Mouse (Mus musculus): Measurements from ENCODE around the gene Tgtp2.
A peak's percentile ranks its signal among the peaks of the same experiment; 100 is the strongest.
"Not testable (repeated sequence)": the region's sequence is repeated elsewhere in the genome, so short reads cannot be mapped to it uniquely, and the experiment has no call there.

Tgtp2 gene

DNA sequence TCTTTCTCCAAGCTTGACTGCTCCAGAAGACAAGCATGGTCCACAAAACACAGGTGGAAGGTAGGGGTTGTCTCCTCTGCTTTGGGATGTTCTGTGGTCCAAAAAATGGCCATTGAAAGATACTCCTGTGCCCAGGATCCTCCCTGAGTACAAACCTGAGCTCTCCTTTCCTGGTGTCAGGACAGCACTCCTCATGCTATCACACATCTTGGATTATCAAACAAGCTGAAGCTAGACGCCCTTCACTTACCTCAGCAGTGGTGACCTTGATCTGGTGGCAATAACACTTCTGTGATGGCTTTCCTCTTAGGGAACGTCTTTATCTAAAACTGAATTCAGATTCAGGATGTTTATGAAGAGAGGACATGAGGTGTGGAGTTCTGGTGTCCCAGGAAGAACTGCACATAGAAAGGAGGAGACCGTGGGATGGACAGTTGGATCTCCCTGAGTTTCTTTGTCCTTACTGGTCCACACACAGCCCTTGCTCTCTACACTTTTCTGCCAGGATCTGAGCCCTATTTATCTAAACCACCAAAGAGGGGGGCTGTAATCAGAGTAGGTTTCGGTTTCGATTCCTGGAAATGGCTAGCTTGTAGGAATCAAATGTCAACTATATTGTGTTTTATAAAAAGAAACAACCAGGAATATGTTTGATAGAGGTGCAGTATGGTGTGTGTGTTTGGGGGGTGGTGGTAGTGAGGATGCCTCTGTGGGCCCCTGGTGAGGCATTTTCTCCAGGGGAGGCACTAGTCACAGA, at the start of gene Tgtp2:
Gene Tgtp2, minus strand, starts transcription at position 494 of the 757 bp plus-strand sequence.
- not testable (repeated sequence) for DNase-seq (ENCODE audit: low spot score in 2 of 2)

DNA sequence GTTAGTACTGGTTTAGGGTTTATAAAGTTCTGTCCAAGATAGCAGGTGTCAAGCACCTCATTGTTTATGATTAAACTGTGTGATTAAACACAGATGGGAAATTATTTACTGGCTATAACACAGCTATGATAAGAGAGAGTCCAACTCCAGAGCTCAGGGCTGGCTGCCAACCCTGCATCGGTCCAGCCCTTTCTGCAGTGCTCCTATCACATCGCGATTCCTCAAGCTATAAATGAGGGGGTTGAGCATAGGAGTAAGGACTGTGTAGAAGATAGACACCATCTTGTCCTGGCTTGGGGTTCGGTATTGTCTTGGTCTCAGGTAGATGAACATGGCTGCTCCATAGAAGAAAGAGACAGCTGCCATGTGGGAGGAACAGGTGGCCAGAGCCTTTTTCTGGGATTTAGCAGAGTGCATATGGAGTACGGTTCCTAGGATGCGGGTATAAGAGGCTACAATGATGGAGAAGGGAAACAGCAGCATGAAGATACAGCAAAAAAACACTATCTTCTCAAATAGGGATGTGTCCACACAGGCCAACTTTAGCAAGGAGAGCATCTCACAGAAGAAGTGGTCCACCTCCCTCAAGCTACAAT, 48.7 kb upstream of the Tgtp2 start:
- peak in 1 of 2 experiments; percentile 34 for DNase-seq (ENCODE audit: low spot score in 2 of 2)

DNA sequence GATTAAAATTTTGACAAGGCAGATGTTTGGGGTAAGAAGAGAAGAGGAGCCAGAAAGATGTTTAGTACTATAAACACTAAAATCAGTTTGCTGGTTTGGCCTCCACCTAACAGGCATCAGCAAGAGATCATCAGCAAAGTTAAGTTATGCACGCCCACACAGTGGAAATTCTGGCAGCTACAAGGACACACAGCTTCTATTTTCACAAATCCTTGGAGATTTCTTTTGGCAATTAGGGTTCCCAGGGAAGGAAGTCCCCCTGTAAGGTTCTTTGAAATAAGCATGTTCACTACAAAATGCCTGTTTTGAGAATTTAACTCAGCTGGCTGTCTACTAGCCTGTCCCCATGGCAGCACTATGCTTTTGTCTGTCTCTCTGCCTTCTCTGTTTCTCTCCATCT, 47.0 kb upstream of the Tgtp2 start:
- peak in 1 of 2 experiments; percentile 21 for DNase-seq (ENCODE audit: low spot score in 2 of 2)

DNA sequence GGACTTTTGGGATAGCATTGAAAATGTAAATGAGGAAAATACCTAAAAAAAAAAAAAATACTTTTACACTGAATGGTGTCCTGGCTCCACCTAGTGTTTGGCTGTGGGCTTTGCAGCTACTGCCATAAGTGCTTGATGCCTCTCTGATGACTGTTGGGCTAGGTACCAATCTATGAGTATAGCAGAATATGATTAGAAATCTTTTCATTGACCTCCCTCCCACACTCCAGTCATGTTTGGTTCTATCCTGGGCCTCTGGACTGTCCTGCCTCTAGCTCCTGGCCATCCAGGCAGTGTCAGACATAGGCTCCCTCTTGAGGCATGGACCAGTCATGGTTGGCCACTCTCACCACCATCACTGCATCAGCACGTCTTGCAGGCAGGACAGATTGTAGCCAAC, 44.8 kb upstream of the Tgtp2 start:
- DNase-seq (ENCODE audit: low spot score in 2 of 2) = peak in 1 of 2 experiments; percentile 31

DNA sequence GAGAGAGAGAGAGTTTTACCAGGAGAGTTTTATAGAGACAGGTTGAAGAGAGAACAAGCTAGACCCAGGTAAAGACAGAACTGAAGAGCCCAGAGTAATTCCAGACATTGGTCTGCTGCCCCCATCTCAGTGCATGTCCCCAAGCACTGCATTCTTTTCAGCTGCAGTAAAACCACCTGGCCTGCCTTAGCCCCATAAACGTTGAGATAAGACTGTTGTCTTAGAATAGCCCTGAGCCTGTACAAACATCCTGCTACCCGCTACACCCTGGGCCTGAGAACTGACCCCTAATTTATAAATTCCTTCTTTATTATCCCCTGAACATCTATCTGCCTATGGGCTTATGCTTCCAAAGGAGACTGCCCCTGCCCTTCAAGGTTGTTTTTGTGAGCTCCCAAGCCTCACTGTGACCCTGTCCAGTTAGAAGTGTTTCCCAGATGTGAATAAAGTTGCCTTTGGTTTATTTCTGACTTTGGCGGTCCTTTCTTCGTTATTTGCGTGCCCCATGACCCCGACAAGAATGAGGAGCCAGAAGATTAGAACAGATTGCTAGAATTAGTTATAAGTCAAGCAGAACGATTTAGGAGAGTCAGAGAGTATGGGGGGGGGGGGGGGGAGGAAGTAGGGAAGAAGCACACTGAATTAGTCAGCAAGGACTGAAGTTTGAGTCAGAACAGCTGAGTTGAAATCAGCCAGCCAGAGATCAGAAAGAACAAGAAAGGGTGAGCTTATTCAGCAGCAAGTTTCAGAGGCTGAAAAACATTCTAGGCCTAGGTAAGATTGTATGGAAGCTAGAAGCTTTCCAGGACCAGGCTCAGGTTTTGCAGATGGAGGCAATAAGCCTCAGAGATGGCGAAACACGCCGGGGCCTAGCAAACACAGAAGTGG, 43.9 kb upstream of the Tgtp2 start:
- DNase-seq (ENCODE audit: low spot score in 2 of 2) = no peak

DNA sequence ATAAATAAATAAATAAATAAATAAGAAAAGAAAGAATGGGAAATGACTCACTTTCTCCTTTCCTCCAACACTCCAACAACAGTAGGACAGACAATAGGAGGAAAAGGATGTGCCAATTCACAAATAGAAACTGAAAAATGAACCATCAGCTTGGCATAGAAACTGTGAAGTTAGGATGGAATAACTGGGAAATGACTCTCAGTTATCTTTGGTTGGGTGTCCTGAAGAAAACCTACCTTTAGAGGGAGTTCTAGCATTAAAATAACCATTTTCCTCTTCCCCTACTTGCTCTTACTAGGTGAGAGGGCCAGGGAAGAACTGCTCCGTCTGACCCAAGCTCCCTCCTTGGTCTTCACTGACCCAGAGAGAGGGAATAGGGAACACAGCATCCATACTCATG, 41.7 kb upstream of the Tgtp2 start:
- no peak for DNase-seq (ENCODE audit: low spot score in 2 of 2)

DNA sequence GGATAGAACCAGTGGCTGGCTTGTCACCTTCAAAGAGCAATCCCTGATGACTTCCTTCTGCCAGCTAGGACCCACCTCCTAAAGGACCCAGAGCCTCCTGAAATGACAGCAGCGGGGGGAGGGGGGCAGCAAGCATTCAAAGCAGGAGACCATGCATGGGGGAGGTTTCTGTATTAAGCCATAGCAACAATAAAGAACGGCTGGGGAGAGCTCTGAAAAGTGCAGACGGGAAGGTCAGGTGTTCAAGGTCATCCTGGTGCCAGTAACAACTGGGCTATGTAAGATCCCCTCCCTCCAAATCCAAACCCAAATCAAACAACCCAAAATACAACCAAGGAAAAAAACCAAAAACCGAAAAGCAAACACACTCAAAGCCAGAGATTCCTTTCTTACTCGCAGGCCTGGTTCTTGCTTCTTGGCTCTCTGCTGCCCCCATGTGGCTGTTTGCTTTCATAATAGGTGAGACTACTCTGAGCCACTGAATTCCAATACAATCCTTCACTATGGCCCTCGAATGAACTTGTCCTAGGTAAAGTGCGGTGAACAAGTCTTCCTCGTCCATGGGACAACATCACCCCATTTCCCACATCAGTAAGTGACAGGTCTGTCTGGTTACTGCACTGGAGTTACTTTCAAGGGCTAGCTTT, 39.2 kb upstream of the Tgtp2 start:
- DNase-seq (ENCODE audit: low spot score in 2 of 2) = peak; percentile 84 to 91

DNA sequence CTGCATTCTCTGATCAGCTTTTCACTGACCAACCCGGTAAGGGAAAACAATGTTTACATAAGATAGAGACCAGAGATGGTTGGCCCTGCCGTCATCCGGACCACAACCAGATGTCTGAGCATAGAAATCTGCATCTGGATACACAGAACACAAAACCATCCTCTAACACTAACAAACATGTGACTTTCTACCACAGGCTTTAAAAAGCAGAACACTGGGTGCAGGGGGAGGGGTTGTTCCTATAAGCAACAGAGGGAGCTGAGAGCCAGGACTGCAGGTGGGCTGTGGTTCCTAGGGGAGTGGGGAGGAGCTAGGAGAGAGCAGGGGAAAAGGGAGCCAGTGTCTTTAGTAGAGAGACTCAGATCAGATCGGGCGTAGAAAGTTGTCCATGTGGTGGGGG, 37.5 kb upstream of the Tgtp2 start:
- no peak for DNase-seq (ENCODE audit: low spot score in 2 of 2)

DNA sequence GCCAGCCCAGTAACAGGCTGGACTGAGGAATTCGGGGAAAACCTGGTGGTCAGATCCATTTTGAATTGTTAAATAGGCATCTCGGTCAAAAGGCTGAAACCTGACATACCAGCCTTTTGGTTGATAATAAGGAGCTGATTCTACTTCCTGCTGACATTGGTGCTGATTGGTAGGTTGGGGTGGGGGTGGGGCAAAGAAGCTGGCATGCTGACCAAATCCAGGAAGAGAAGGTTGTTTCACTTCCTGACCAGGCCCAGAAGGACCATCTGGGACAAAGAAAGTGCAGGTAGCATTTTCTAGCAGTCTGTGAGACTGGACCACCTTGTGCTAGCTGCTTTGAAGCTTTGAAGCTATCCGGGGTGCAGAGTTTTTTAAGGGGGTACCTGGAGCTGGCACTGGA, 36.4 kb upstream of the Tgtp2 start:
- no peak for DNase-seq (ENCODE audit: low spot score in 2 of 2)

DNA sequence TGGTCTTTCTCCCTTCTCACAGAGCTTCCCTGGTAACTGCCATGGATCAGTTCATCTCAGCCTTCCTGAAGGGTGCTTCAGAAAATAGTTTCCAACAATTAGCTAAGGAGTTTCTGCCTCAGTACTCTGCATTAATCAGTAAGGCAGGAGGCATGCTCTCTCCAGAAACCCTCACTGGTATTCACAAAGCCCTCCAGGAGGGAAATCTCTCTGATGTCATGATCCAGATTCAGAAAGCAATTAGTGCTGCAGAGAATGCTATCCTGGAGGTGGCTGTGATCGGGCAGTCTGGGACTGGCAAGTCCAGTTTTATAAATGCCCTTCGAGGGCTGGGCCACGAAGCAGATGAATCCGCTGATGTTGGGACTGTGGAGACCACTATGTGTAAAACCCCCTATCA, 31.4 kb upstream of the Tgtp2 start:
- DNase-seq (ENCODE audit: low spot score in 2 of 2) = no peak

DNA sequence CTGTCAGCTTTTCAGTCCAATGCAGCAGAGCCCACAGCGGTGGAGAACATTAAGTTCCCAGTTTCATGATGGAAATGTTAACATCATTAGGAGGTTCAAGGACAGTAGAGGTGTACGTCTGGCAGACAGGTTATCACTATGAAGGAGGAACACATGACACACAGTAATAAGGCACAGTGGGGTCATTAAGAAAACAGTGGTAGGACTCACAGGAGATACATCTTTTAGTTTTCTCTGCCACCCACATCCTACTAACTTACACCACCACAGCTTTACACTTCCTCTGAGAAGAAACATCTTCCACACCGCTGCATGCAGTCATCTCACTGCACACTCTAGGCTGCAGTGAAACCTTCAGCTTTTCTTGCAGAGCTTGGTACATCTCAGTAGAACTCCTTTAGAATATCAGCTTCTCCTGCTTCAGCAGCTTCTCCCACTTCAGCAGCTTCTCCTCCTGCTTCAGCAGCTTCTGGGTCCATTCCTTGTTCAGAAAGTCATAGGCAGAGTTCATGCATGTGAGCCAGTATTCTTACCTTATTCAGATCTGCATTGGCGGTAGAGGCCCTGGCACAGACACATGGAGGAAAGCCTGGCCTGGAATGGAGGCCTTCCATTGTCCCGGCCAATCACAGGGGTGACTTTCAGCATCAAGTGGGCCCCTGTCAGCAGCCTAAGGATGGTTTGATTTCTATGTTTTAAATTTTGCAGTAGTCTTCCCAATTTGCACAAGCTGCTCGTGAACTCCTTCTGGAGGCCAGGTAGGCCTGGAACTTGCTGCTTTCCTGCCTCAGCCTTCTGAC, 30.1 kb upstream of the Tgtp2 start:
- no peak for DNase-seq (ENCODE audit: low spot score in 2 of 2)

DNA sequence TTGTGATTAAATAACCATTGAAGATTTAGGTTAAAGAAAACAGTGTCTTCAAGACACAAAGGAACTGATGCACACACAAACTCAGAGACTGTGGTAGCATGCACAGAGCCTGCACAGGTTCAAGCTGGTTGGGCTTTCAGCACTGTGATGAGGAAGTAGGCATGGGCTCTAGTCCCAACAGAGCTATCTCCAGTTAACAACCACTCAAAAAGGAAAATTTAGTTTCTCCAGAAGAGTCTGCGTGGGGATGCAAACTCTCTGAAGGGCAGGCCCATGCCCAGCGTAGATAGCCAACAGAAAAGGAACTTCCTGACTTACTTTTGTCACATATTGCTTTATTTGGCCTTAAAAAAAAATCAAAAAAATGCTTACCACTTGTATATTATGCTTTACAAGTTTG, 28.8 kb upstream of the Tgtp2 start:
- DNase-seq (ENCODE audit: low spot score in 2 of 2) = no peak

DNA sequence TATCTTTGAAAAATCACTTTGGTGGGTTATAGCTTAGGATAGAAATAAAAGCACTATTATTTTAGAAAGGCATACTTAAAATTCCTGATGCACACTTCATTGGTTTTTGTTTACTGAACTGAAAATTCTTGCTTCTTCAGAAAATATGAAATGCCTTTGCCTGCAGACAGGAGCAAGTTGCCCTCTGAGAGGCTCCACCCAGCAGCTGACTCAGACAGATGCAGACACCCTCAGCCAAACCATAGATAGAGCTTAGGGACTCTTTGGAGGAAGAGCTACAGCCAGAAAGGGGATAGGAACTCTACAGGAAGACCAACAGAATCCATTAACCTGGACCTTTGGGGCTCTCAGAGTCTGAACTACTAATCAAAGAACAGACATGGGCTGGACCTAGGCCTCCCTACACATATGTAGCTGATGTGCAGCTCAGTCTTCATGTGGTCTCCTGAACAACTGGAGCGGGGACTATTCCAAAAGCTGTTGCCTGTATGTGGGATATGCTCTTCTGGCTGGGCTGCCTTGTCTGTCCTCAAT, 28.1 kb upstream of the Tgtp2 start:
- no peak for DNase-seq (ENCODE audit: low spot score in 2 of 2)

DNA sequence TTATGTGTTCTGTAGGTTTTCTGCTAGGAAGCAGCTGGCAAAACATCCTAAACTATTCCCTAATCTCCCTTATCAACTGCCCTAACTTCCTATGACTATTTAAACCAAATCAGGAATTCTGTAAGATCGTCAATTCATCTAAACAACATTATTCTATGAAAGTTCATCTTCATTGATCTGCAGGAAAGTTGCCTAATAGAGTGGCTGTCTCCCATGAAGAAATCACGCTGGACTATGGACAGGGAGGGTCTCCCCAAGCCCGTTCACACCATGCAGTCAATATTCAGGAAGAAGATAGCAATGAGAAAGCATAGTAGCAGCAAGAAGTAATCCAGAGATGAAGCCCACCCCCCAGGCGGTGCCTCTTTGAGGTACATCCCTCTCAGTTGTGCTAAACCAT, 27.2 kb upstream of the Tgtp2 start:
- DNase-seq (ENCODE audit: low spot score in 2 of 2) = no peak

DNA sequence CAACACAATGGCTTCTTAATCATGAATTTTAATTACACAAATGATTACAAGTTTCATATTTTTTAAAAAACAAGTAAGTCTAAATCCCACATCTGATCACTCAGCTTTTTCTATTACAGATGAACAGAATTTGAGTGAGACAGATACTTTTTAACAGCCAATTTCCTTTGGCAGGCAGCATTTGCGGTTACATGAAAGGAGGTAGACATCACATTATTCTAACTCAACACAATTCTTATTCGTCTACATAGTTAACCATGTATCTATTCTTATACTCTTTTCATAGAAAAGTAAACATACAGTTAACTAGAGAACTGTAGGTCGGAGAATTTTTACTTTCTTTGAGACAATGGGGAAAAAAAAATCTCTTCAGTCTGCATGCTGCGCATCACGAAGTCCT, 26.5 kb upstream of the Tgtp2 start:
- no peak for DNase-seq (ENCODE audit: low spot score in 2 of 2)

DNA sequence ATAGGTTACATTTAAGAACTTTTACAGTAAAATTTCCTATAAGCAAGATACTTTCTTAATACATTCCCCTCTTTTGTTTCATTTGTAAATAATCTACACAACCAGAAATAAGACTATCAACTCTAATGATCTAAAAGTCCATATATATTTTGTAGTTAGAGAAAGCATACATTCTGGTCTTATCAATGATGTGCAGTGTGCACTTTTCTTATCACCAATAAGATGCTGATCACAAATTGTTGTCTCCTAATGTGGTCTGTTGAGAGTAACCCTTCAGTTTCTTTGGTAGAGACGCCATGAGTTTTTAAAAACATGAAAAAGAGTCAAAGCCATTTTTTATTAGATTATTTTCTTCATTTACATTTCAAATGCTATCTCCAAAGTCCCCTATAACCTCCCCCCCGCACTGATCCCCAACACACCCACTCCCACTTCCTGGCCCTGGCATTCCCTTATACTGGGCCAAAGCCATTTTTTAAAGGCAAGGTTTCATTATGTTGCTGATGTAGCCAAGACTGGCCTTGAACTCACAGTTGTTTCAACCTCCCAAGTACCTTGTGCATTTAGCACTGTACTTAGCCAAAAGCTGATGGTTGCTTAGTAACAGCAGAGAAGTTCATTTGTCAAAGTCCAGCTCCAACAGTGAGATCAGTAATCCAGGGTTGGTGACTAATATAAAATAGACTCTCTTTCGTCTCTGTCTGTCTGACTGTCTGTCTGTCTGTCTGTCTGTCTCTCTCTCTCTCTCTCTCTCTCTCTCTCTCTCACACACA, 25.9 kb upstream of the Tgtp2 start:
- no peak for DNase-seq (ENCODE audit: low spot score in 2 of 2)

DNA sequence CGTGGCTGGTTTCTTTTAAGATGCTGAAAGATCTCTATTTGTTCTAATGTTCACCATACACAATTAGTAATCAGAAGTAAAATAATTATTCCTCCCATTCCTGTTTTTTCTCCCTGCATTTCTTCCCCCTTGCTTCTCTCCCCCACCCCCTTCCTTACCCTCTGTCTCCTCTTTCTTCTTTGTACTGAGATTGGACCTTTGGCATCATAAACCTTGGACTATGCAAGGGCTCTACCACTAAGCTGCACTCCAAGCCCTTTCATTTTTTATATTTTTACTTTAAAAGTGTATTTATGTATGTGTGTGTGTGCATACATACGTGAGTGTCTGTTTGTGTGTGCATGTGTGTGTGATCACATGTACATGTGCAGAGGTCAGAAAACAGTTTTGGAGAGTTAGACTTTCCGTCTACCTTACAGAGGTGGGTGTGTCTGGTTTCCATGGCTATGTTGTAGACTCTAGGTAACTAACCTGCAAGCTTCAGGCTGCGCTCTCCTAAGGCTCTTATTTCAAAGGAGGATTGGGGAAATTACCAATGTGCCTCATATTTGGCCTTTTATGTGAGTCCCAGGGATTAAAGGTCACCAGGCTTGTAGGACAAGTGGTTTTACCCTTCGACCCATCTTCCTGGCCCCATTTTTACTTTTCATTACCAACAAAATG, 25.1 kb upstream of the Tgtp2 start:
- DNase-seq (ENCODE audit: low spot score in 2 of 2) = no peak

DNA sequence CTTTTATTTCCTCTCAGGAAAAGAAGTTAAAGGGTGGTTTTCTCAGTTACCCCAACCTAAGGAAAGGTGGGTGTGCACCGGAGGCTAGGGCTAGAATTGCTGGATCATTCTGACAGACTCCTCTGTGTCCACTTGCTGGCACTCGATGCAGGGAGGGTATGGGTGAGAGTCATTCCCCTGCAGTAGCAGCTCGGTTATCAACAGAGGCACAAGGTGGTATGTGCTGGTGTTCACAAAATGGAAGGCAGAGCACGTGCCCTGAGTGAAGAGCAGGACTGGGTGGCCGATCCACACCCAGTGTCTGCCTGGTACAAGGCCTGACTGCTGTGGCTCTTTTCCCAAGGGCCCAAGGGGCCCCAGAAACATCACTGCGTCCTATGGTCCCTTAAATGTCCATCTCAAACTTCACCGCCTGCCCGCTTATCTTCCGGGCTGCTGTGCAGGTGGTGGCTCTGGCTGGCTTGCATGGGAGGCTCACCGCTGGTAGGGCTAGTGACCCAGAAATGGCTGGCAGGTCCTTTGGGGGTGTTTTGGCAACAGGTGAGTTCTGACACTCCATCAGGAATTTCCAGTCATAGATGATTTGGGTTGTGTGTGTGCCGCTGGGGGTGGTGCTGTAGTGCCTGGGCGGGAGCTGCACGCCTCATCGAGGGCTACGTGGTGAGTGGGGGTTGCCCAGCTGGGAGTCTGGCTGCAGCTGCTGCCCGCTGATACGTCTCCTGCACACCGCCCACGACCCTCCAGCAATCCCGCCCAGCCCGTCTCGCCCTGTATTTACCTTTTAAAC, 24.0 kb upstream of the Tgtp2 start:
- DNase-seq (ENCODE audit: low spot score in 2 of 2) = no peak

DNA sequence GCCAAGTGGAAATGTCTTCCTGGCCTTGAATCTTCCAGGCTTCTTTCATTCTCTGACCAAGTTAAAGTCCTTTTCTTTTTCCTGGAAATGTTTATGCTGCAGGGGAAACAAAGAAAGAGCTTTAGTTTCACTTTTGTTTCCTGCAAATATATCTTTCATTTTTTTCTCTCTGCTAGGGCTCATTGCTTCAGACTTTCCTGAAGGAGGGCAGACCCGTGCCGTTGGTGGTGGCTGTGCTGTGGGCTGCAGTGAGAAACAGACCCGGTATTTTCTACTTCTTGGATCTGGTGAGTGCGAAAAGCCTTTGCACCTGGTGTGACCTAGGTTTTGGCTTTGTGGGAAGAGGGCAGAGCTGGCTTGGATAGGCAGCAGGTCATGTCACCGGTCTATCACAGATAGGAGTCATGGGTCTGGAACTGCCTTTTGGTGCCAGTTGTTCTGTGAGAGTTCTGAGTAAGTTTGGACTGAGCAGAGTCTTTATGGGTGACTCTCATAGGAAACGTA, 22.9 kb upstream of the Tgtp2 start:
- no peak for DNase-seq (ENCODE audit: low spot score in 2 of 2)

Measured in frontal cortex, postnatal 36 days (tissue).